Mouse (Mus musculus) gastrocnemius, postnatal 14 days (tissue): ENCODE results near the gene Calcoco1. TPM values are rescaled to one million over a fixed set of nuclear protein-coding genes. Genes with fewer than 3 reads are reported as not detected.

ENCODE experiments used
- DNase-seq: peaks from one replicate; pipeline ENCODE4 v3.0.0; 2021; ENCODE audit warnings: mixed read lengths
- intact Hi-C: fragments of 180-260 bp; cut with DNase I; formaldehyde crosslinking; loops from one replicate; pipeline ENCODE4 v1.15.1; 2025; ENCODE audit warnings: low total_unique reads
- long read RNA-seq, 2 experiments: library from polyadenylated mRNA; stranded (forward); transcript quantifications; one replicate each; pipeline ENCODE4 v2.0.0; 2021
- total RNA-seq, 2 experiments: library from RNA; stranded (reverse); gene quantifications; 2 replicates each; pipeline ENCODE4 v1.2.3; 2021

The Calcoco1 gene
- total RNA-seq, result 10 to 100 TPM; 44.1 to 56.5 TPM
- long read RNA-seq, experiment 1, transcript Calcoco1-201 (15 exons, 2,824 nt), result major isoform, 44 of 58 reads
- long read RNA-seq, experiment 1, partial matches to known transcripts, result 5 of 58 reads
- long read RNA-seq, experiment 1, other reads (novel, unspliced or antisense), result 7 of 58 reads
- long read RNA-seq, experiment 2, transcript Calcoco1-201 (15 exons, 2,824 nt), result major isoform, 62 of 79 reads
- long read RNA-seq, experiment 2, partial matches to known transcripts, result 9 of 79 reads
- long read RNA-seq, experiment 2, other reads (novel, unspliced or antisense), result 8 of 79 reads

DNA sequence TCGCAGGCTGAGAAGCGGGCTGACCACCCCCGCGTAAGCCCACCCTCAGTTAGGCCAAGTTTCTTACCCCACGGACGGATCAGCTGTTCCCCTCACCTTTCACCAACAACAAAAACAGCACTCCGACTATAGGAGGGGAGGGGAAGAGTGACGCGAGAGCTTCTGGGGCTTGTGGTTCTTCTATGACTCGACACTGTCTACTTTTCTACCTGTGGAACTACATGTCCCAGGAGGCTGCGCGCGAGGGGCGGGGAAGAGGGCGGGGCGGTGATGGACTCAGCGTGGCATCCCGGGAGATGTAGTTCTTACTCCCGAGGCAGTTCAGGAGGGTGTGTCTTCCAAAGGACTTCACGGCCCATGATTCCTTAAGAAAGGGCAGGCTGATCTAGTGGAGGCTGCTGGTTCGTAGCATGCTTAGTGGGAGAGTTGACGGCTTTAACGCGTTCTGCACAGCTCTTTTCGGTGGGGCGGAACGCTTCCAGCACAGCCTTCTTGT lies at the start of gene Calcoco1:
Gene Calcoco1 (minus strand): TSS at position 199 of the 496 bp plus-strand sequence.
- intact Hi-C loops, result no loop called here
- peak; percentile 96 for DNase-seq

DNA sequence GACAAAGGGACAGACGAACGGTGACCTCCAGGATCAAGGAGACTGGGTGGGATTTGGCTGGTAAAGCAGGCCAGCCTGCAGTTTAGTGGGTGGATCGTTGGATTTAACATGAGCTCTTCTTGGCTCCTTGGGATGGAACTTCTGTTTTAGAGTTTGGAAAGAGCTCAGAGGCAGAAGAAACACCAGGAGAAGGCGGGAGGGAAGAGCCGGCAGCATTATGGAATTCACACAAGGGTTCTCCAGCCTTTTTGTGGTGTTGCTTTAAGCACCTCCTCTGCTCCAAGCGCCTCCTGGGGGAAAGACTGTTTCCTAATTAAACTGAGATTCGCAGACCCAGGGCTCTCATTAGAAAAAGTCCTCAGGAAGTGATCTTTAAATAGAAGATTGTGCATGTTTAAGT lies 48.9 kb upstream of the Calcoco1 start:
- DNase-seq, result no peak
- intact Hi-C loops, result loop anchor here (5.0 kb wide), 1 partner anchor 166 kb away; the partner anchor contains the start of gene Hoxc12

DNA sequence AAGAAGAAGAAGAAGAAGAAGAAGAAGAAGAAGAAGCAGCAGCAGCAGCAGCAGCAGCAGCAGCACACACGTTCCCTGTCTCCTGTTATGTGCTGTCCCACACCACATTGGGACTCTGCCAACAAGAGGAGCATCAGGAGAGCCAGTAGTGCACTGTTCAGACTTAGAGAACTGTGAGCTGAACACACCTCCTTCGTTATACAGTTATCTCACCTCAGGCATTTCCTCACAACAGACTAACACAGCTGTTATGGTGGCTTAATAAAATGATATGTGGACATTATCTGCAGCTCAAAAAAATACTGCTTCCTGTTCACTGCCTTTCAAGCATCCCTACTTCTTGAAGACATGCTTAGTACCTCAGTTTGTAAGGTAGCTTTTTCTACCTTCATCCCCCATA lies 43.2 kb upstream of the Calcoco1 start:
- no peak for DNase-seq
- intact Hi-C loops, result no loop called here

DNA sequence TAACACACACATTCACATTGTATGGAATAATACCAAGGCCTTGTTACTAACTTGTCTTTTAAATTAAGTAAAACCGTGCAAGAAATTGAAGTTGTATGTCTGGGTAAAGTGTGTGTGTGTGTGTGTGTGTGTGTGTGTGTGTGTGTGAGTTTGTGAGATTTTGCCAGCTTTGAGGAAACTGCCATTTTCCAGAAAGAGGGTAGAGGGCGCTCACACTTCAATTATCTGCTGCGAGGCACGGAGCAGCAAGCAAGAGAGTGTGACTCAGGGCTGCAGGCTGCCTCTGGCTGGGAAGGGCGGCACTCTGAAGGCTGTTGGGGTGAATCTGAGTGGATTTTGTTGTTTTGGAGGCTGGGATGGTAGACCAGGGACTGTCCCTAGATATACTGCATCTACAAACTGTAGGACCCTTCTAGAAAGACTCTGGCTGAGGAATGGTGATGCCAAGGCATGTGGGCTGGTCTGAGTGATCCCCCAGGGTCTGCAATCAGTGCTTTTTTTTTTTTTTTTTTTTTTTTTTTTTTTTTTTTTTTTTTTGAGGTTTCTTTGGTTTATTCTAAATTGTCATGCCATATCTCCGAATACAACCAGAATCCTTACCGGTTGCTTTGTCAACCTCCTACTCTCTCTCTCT lies 39.9 kb upstream of the Calcoco1 start:
- peak; percentile 71 for DNase-seq
- intact Hi-C loops, result no loop called here

DNA sequence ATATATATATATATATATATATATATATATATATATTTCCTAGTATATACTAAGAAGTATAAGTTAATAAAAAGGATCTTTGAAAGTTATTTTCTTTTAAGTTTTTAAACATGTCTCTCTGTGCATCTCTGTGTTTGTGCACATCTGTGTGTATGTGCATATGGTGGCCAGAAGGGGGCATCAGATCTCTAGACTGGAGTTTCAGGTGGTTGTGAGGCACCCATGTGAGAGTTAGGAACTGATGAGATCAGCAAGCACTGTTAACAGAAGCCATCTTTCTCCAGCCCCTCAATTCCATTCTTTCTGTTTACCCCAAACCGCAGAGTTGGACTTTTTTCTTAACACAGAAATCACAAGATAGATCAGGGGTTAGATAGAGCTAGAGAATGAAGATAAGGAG lies 35.7 kb upstream of the Calcoco1 start:
- intact Hi-C loops, result loop anchor here (10.0 kb wide), 1 partner anchor 417 kb away; no protein-coding TSS in a partner anchor
- no peak for DNase-seq

DNA sequence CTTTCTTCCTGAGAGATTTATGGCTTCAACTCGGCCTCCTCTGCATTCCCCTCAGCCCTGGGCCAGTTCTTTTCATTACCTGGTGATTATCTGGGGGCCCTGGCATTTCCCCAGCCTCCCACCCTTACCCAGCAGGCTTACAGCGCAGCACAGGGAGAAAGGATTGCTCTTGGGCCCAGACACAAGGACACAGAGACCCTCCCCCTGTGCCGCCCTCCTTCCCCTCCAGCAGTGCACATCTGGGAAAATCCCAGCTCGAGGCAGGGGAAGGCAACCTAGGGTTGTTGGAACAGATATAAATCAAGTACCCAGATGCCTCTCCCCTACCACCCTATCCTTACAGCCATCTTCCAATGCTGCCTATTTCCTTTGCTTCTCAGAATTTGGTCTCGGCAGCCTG lies 33.1 kb upstream of the Calcoco1 start:
- intact Hi-C loops, result loop anchor here (10.0 kb wide), 1 partner anchor 420 kb away; no protein-coding TSS in a partner anchor
- no peak for DNase-seq

DNA sequence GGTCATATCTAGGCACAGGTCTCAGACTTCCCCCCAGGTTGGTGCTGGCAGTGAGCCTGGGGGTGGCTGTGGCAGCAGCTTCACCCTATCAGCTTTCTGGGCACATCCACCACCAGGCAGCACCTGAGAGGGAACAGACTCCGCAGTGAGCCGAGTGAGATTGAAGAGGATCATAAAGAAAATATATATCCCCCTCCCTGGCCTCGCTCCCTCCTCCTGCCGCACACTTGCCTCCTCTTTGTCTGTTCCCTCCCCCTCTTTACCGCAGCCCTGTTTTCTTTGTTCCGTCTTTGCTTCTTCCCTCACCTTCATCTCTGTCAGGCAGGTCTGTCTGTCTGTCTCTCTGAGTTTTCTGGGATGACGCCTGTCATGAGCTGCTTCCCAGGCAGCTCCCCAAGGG lies 32.4 kb upstream of the Calcoco1 start:
- intact Hi-C loops, result loop anchor here (10.0 kb wide), 1 partner anchor 420 kb away; no protein-coding TSS in a partner anchor
- DNase-seq, result no peak

DNA sequence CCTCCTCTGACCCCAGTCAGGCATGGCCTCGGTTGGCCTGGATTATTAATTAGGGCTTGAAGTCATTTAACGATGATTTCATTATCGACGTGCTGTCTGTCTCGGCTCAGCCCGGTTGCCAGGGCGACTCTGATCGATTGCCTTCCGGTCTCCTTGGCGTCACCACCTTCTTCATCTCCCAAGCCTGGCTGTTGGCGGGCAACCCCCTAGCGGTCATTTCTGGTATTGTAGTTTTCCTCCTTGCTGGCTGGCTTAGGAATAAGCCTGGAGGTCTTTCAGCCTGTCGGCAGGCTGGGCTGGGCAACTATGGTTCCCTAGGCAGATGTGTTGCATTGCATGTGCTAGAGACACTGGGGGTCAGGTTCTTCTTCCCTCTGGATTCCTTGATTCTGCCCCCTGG lies 31.2 kb upstream of the Calcoco1 start:
- intact Hi-C loops, result loop anchor here (10.0 kb wide), 1 partner anchor 422 kb away; no protein-coding TSS in a partner anchor
- DNase-seq, result peak; percentile 51

DNA sequence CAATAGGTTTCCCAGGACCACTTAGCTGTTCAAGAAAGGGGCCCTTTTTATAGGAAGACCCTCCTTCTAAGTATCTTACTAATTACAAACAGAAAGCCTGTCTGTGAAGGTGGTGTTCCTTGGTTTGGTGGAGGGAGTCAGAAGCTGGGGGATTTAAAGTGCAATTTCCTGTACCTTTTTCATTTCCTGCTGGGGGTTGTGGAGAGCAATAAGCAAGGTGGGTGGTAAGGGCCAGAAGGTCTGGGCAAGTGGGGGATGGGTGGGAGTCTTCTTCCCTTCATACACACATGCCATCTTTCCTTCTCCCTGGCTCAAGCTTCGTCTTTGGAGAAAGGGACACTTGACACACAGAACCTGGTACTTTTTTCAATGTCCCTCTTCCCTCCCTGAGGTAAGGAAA lies 30.2 kb upstream of the Calcoco1 start:
- DNase-seq, result no peak
- intact Hi-C loops, result loop anchor here (10.0 kb wide), 1 partner anchor 423 kb away; no protein-coding TSS in a partner anchor

DNA sequence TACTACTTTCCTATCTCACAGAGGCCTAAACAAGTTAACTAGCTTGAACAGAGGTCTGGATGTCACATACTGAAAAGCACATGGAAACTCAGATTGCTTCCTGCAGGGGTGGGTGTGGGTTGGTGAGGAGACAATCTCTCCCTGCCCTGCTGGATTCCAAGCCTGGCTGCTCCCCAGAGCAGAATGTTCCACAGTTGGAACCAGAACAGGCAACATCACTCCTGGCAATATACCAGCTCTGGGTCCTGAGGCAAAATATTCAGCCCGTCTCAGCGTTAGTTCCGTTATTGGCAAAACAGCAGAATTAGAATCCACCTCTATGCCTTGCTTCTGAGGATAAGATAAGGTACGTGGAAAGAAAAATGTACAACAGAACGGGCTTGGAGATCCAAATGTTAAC lies 28.3 kb upstream of the Calcoco1 start:
- peak; percentile 44 for DNase-seq
- intact Hi-C loops, result loop anchor here (10.0 kb wide), 1 partner anchor 425 kb away; no protein-coding TSS in a partner anchor

DNA sequence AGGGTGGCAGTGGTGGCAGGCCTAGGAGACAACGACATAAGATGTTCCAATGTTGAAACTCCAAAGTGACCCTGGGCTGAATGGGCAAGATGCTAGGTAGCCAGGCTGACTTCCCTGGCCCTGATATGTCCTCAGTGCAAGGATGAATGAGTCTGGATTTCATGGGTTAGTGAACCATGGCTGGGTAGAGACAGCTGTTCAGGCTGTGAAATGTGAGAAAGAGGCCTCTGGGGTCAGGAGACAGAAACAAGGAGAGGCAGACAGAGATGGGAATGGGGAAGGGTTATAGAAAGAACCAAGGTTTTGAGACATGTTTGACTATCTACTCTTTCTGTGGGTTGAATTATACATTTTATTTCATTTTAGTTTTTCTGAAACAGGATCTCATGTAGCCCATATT lies 27.1 kb upstream of the Calcoco1 start:
- intact Hi-C loops, result no loop called here
- DNase-seq, result no peak

DNA sequence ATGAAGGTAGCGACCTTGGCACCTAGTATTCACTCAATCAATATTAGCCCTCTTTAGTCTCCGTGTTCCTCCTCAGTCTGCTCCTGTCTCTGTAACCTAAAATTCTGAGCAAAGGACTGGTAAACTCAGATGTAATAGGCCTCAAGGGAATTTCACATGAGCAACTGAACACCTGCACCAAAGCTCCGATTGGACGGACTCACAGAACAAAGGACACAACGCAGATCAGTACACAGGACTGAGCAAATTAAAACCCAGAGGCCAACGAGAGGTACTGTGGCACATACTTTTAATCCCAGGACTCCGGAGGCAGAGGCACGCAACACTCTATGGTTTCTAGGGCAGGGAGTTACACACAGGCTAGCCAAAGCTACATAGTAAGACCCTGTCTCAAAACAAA lies 25.9 kb upstream of the Calcoco1 start:
- intact Hi-C loops, result no loop called here
- DNase-seq, result no peak

DNA sequence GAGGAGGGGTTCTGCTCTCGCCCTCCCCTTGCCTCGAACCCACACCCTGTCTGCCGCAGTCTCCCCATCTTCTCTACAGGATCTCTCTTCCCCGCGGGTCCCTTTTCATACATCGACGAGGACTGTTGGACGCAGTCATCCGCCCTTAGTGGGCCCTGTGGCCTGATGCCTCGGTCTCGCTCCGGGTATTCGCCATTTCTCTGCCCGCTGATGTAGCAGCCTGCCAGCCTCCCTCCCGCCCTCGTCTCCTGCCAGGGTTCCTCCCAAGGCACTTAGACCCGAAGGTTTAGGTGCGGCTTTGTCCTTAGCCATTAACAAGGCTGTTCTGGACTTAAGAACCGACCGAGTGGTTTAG lies 25.3 kb upstream of the Calcoco1 start:
- intact Hi-C loops, result no loop called here
- DNase-seq, result no peak

DNA sequence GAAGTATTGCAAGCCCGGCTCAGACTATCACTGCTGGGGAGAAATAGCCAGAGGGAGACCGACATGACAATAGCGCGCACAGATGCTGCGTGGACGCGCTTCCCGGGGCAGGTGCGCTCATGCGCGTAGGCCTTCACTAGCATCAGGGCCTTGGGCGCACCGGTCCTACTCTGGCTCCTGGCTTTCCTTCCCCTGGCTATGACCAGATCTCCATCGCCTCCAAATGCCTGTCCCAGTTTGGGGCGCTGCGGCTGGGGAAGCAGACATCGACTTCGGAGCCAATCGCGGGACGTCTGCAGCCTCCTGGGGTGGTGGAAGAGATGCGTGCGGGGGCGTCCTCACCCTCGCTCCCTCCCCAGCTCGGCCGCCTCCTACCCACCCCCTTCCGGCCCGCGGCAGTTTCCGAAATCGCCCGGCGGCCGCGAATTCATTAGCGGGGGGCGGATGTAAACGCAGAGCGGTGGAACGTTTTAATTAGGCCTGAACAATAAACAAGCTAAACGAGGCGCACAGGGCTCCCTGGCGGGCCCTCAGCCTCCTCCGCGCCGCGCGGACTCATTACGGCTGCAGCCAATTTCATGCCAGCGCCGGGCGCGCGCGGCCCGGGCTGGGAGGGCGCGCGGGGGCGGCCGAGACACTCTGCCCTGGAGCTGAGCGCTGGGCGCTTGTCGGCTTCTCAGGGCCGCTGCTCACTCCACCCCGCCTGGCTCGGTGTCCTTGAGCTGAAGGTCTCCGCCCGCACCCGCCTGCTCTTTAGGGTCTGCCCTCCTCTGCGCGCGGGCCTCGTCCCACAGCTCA lies 24.7 kb upstream of the Calcoco1 start:
- intact Hi-C loops, result no loop called here
- DNase-seq, result peak; percentile 61

DNA sequence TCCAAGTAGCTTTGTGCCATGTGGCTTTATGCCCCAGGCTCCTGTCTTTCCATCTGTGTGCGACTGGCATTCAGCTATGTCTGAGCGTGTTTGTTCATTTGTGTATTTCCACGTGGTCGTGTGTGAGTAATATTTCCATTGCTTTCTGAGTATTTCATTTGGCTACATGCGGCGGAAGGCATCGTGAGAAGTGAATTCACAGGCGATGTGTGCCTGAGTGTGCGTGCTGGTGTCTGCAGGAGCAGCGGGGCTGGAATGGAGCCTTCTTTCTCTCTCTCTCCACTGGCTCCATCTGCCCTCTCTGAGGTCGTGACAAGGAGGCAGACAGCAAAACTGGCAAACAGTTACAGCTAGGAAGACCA lies 24.1 kb upstream of the Calcoco1 start:
- no peak for DNase-seq
- intact Hi-C loops, result no loop called here

DNA sequence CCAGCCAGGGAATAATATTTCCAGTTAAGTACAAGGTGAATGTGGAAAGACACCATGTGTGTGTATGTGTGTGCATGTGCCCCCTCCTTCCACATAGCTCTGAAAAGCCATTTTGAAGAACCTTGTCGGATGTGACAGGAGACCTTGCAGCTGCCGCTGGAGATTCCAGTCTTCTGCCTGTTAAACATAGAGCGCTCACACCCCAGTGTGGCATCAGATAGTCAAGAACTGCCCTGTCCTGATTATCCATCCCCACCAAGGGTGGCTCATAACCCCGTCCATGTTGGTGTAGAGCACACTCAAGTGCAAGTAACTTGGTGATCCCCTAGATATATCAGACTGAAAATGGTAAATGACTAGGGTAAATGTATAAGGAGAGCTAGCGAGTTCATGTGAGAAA lies 23.4 kb upstream of the Calcoco1 start:
- no peak for DNase-seq
- intact Hi-C loops, result no loop called here

DNA sequence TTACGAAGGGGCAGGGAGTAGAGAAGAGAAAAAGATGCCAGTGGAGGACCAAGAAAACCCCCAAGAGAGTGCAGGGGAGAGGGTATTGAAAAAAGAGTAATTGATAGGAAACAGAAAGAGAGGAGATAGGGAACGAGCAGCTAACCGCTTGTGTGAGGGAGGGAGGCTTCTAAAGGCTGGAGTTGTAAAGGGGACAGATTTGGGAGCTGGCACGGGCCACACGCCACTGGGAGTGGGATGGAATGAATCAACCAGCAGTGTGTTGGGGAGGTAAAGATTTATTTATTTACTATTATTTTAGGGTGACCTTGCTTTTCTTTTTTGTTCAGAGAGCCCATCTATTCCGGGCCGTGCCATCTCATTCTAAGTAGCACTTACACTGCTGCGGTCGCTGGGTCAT lies 22.9 kb upstream of the Calcoco1 start:
- DNase-seq, result no peak
- intact Hi-C loops, result no loop called here

DNA sequence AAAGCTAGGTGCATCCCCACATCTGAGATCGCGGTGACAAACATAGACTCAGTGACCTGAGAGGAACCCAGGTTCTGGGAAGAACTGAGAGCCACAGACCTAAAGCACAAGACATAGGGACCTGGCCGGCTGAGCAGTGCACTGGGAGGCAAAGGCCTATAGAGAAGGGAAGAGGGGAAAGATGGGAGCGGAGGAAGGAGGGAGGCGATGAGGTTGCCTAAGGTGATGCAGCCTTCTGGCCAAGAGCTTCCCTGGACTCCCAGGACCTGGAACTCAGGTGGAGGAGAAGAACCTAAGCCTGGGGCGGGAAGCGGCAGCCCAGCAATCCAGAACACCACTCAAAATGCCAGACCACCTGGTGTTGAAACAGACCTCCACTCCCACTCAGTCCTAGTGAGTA lies 22.4 kb upstream of the Calcoco1 start:
- intact Hi-C loops, result no loop called here
- DNase-seq, result no peak

DNA sequence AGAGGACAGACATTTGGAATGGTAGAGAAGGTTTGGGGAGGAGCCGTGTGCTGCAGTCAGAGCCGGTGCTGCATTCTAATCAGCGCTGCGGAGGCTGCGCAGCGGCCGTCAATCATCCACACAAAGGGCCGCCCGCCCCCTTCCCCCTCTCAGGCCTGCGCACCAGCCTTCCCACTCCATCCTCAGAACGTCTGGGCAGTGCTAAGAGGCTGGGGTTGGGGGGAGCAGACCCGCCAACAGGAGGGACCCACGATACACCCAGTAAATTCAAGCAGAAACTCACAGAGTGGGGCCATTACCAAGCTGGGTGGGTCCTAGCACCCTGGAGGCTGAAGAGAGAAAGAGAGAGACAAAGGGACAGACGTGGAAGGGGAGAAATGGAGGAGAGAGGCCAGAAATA lies 22.0 kb upstream of the Calcoco1 start:
- intact Hi-C loops, result no loop called here

DNA sequence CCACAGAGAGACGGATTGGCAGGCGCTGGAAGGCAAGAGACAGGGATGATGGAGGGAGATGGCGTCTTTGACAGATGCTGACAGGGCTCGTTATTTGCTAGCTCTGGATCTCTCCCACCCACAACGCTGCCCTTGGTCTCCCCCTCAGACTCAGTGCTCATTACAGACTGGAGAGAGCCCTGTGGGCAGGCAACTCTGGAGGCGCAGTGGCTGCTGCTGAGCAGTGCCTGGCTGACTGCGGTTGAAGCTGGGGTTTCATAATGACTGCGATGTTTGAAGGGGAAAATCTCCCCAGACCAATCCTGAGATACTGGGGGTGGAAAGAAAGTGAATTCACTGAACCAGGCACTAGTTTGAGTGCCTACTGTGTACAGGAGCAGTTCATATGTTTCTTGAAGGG lies 21.2 kb upstream of the Calcoco1 start:
- intact Hi-C loops, result no loop called here
- DNase-seq, result no peak

More for the DNA sequence above, 22.0 kb upstream of the Calcoco1 start:
- DNase-seq, result no peak
